Mouse (Mus musculus): ENCODE measurements around the gene Rbmxl1. TPM values are rescaled to one million over a fixed set of nuclear protein-coding genes. Genes with fewer than 3 reads are reported as not detected.
"Not testable (repeated sequence)": the region's sequence is repeated elsewhere in the genome, so short reads cannot be mapped to it uniquely, and the experiment has no call there.

Rbmxl1 gene
- polyA plus RNA-seq, 1 experiment from 2014 or later: 254 TPM

DNA sequence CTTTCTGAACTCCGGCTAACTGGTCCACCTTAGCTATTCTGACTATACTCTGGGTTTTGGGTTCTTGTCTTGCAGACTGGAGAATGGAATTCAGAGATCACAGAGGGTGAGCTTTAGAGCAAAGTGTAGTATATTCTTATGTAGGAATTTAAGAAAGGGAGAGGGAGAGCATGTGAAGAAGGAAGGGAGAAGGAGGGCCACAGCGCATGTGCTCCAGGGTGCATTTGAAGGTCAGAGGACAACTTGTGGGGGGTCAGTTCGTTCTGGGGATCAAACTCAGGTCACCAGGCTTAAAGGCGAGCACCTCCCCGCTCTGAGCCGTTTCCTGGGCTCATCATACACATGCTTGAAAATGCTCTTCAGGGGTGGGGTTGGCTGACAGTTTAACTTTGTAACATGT is 25.3 kb upstream of the Rbmxl1 start:
- no peak overlapping the region for H3K27ac ChIP-seq
- H3K4me2 ChIP-seq: no peak overlapping the region
- WGBS: 73% methylated on average over 6 of the region's 6 CpGs
- H3K27me3 ChIP-seq: no peaks in the 10 kb centered on the region
- H3K4me3 ChIP-seq: no peak overlapping the region
- H3K9ac ChIP-seq: no peak overlapping the region
- H3K9me3 ChIP-seq: no peaks in the 10 kb centered on the region
- ATAC-seq (ENCODE audit: borderline replicate concordance, extremely low read depth, low FRiP score, low TSS enrichment): no peak
- peaks cover 12% of the 10 kb centered on the region for H3K36me3 ChIP-seq
- H3K4me1 ChIP-seq: no peaks in the 10 kb centered on the region

DNA sequence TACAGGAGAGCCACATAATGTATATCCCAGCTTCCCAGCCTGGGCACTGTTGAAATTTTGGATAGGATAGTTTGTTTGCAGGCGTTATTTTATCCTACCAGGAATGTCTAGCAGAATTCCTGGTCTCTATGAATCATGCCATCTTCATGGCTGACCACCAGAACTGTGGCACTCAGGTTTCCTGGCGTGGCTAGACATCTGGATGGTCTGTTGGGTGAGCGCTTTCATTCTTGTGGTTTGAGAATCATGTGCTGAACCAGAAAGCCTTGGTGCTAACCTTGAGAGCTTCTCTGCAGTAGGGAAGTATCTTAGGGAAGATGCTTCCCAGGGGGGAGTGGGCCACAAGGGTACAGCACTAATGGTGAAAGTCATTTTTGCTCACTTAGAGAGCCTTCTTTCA is 6.4 kb upstream of the Rbmxl1 start:
- peaks cover 14% of the 10 kb centered on the region for H3K36me3 ChIP-seq
- ATAC-seq (ENCODE audit: borderline replicate concordance, extremely low read depth, low FRiP score, low TSS enrichment): no peak
- H3K4me3 ChIP-seq: no peak overlapping the region
- no peak overlapping the region for H3K4me2 ChIP-seq
- 90% methylated on average over 3 of the region's 3 CpGs for WGBS
- H3K9me3 ChIP-seq: no peaks in the 10 kb centered on the region
- peaks cover 9% of the 10 kb centered on the region for H3K4me1 ChIP-seq
- H3K9ac ChIP-seq: no peak overlapping the region
- no peaks in the 10 kb centered on the region for H3K27me3 ChIP-seq
- no peak overlapping the region for H3K27ac ChIP-seq

DNA sequence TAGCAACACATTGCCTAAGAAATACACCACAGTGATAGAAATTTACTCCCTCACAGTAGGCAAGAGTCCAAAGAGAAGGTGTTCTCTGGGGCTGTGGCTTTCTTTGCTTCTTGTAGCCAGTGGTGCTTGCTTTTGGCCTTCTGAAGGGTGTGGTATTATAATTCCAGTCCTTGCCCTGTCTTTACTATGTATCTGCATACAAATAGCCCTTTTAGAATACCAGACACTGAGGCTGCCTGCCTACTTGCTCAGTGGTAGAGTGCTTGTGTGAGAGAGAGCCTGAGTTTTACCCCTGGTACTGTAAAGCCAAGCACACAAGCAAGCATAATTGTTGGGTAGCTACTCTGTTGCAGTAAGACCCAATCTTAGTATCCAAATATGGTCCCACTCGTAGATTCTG is 6.0 kb upstream of the Rbmxl1 start:
- Histone ChIP-seq H3K36me3 (peaks cover 14% of the 10 kb centered on the region), H3K9me3 (no peaks in the 10 kb centered on the region)

DNA sequence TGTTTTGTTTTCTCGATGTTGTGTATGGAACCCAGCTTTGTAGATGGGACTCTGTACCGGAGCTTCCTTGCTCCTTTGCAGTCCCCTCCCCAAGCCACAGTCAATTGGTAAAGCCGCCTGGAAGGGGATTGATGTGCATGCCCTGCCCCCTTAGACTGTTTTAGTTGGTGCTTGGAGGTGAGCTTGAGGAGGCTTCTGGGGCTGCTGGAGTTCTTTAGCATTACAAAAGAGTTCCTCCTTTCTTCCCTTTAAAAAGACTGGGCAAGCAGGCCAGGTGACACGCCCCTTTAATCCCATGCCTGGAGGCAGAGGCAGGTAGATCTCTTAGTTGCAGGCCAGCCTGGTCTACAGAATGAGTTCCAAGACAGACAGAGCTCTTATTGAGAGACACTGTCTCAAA is 4.4 kb upstream of the Rbmxl1 start:
- no peak overlapping the region for H3K9ac ChIP-seq
- H3K27me3 ChIP-seq: no peaks in the 10 kb centered on the region
- 87% methylated on average over 4 of the region's 4 CpGs for WGBS
- peaks cover 9% of the 10 kb centered on the region for H3K4me1 ChIP-seq
- peaks cover 13% of the 10 kb centered on the region for H3K36me3 ChIP-seq
- no peaks in the 10 kb centered on the region for H3K9me3 ChIP-seq
- ATAC-seq (ENCODE audit: borderline replicate concordance, extremely low read depth, low FRiP score, low TSS enrichment): no peak
- H3K4me3 ChIP-seq: no peak overlapping the region
- no peak overlapping the region for H3K27ac ChIP-seq
- H3K4me2 ChIP-seq: no peak overlapping the region

More for the DNA sequence above, 6.0 kb upstream of the Rbmxl1 start:
- H3K27ac ChIP-seq: no peak overlapping the region
- H3K9ac ChIP-seq: no peak overlapping the region
- 94% methylated on average over 1 of the region's 1 CpGs for WGBS
- no peak overlapping the region for H3K4me2 ChIP-seq
- peaks cover 9% of the 10 kb centered on the region for H3K4me1 ChIP-seq
- no peak overlapping the region for H3K4me3 ChIP-seq
- H3K27me3 ChIP-seq: no peaks in the 10 kb centered on the region
- no peak for ATAC-seq (ENCODE audit: borderline replicate concordance, extremely low read depth, low FRiP score, low TSS enrichment)

DNA sequence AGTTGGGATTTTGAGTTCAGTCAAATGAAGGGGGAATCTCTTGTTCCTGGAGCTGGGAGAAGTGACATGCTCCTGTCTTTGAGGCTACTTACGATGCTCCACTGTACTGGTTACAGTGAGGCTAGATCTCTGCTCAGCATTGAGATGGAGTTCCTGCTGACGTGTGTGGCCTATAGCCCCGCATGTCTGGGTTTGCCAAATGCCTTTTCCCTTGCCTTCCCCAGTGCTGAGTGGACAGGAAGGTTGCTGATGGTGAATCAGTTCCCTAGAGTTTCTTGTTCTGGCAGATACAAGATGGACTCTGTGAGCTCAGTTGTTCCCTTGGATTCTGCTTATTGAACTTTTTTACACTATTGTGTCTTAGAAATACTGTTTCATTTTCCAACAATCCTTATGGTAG is 2.2 kb upstream of the Rbmxl1 start:
- no peak for ATAC-seq (ENCODE audit: borderline replicate concordance, extremely low read depth, low FRiP score, low TSS enrichment)
- H3K36me3 ChIP-seq: peaks cover 10% of the 10 kb centered on the region
- WGBS: 56% methylated on average over 3 of the region's 3 CpGs
- no peaks in the 10 kb centered on the region for H3K9me3 ChIP-seq
- no peak overlapping the region for H3K27ac ChIP-seq
- H3K9ac ChIP-seq: no peak overlapping the region
- H3K27me3 ChIP-seq: no peaks in the 10 kb centered on the region
- no peak overlapping the region for H3K4me3 ChIP-seq
- peak overlapping the region; percentile 22; the same call in 1 of the 2 replicates for H3K4me2 ChIP-seq
- H3K4me1 ChIP-seq: peaks cover 14% of the 10 kb centered on the region

DNA sequence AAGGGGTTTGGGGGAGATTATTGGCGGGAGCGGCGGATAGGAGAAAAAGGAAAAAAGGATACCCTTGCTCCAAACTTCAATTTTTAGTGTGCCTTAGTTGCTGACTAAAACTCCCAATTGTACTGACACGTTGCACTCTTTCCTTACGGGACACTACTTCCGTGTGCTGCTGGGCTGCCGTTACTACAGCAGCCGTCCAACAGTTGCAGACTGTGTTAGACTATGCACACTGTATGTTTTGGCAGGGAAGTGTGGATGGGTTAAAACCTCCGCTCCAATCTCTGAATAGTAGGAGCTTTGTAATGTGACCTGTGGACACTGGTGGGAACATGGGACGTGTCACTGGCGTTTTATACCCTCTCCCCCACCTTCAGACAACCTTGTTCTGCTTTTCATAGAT is 1.4 kb upstream of the Rbmxl1 start:
- no peaks in the 10 kb centered on the region for H3K9me3 ChIP-seq
- ATAC-seq (ENCODE audit: borderline replicate concordance, extremely low read depth, low FRiP score, low TSS enrichment): no peak
- under 1% methylated on average over 11 of the region's 11 CpGs for WGBS
- peak overlapping the region; percentile 96 for H3K27ac ChIP-seq
- H3K9ac ChIP-seq: peak overlapping the region; percentile 99
- peak overlapping the region; percentile 95 for H3K4me3 ChIP-seq
- H3K4me1 ChIP-seq: peaks cover 14% of the 10 kb centered on the region
- peaks cover 9% of the 10 kb centered on the region; the same call in 1 of the 2 replicates for H3K36me3 ChIP-seq
- H3K4me2 ChIP-seq: peak overlapping the region; percentile 96
- no peaks in the 10 kb centered on the region for H3K27me3 ChIP-seq

DNA sequence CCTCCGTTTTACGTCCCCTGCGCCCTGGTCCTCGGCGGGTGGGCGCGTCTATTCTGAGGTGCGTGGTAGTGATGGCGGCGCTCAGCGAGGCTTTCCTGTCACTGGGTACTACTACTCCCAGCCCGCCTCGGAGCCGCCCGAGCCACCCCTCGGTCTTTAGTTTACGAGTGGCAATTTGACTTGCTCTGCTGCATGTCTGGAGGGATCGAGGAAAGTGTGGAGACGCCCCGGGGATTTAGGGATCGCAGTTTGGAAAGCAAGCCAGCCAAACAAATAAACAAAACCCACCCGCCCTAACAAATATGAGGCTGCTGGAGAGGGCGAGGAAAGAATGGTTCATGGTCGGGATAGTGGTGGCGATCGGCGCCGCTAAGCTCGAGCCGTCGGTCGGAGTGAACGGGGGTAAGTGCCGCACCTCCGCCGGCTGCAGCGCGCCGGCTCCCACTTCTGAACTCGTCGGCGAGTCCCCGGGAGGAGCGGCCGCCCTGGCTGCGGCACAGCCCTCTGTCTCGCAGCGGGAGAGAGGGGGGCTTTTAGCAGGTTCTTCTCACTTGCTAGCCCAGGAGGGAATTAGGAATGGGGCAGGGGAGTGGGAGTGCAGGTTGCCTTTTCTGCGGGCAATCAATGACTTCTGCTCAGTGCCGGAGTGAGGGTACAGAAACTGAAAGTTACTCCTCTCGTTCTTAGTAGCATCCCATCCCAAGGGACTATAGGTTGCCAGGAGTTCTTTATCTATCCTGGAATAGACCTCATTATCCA is 754 bp upstream of the Rbmxl1 start, which contains the start of gene Slc10a7:
Slc10a7 (plus strand) TSS at position 74 of the 759 bp plus-strand sequence.
- H3K27me3 ChIP-seq: no peaks in the 10 kb centered on the region
- peak; percentile 96 for ATAC-seq (ENCODE audit: borderline replicate concordance, extremely low read depth, low FRiP score, low TSS enrichment)
- no peaks in the 10 kb centered on the region for H3K9me3 ChIP-seq
- peaks cover 16% of the 10 kb centered on the region for H3K36me3 ChIP-seq
- peaks cover 14% of the 10 kb centered on the region for H3K4me1 ChIP-seq
- peak within 1 kb of the TSS; percentile 96 for H3K4me2 ChIP-seq
- under 1% methylated on average over 51 of the region's 51 CpGs for WGBS
- peak within 1 kb of the TSS; percentile 99 for H3K9ac ChIP-seq
- peak within 1 kb of the TSS; percentile 96 for H3K27ac ChIP-seq
- H3K4me3 ChIP-seq: peak within 1 kb of the TSS; percentile 95

DNA sequence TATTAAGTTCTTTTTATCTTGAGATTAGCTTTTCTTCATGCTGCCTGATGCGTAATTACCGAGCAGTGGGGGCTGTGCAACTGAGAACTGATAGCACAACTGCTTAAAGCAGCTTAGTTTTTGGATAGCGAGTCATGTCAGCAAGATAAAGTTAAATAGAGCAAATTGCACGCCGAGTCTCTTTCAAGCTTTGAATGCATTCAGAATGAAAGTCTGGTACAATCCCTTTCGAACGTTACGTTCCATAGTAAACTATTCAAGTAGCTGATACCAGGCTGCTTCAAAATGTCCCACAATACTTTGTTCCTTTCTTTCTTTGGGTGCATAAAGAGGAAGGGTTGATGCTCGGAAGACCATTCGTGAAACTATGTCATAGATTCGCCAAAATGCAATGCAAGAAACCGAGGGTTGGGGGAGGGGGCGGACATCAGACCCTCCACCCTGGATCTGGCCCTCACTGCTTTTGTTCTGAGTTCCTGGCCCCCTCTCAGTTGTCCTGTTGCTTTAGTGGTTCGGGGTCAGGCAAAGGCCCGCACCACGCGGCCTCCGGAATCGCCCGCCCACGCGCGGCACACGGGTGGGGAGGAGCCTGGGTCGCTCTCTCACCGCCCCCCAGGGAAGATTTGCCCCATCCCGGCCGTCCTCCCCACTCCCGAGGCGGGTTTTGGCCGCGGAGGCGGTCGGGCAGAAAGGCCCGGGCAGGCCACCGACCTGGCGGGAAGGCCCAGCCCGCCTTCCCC is 549 bp downstream of the Rbmxl1 start:
- Histone ChIP-seq H3K4me3 (peak overlapping the region; percentile 95), H3K36me3 (peaks cover 28% of the 10 kb centered on the region)
- ATAC-seq (ENCODE audit: borderline replicate concordance, extremely low read depth, low FRiP score, low TSS enrichment): peak; percentile 28; the same call in 1 of the 2 replicates

DNA sequence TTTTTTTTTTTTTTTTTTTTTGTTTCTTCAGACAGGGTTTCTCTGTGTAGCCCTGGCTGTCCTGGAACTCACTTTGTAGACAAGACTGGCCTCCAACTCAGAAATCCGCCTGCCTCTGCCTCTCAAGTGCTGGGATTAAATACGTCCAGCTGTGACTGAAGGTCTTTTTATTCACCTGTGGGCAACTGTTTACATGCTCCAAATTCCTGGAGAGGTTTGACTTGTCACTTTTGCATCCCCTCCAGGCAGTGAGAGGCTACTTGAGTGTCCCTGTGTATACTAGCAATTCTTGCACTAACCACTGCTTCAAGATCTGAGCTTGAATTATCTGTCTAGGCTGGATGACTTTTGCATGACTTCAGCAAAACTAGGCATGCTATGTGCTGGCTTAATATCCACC is 6.0 kb downstream of the Rbmxl1 start:
- H3K27me3 ChIP-seq: no peaks in the 10 kb centered on the region
- H3K9ac ChIP-seq: no peak overlapping the region
- no peak overlapping the region for H3K4me3 ChIP-seq
- H3K4me2 ChIP-seq: no peak overlapping the region
- H3K27ac ChIP-seq: no peak overlapping the region
- WGBS: 40% methylated on average over 2 of the region's 2 CpGs
- H3K4me1 ChIP-seq: peaks cover 5% of the 10 kb centered on the region; the same call in 1 of the 2 replicates
- no peak for ATAC-seq (ENCODE audit: borderline replicate concordance, extremely low read depth, low FRiP score, low TSS enrichment)
- H3K9me3 ChIP-seq: no peaks in the 10 kb centered on the region
- H3K36me3 ChIP-seq: peaks cover 32% of the 10 kb centered on the region

More for the DNA sequence above, 549 bp downstream of the Rbmxl1 start:
- peak overlapping the region; percentile 96 for H3K4me2 ChIP-seq
- peak overlapping the region; percentile 96 for H3K27ac ChIP-seq
- peak overlapping the region; percentile 99 for H3K9ac ChIP-seq
- WGBS: under 1% methylated on average over 38 of the region's 38 CpGs
- peaks cover 14% of the 10 kb centered on the region for H3K4me1 ChIP-seq
- no peaks in the 10 kb centered on the region for H3K9me3 ChIP-seq
- H3K27me3 ChIP-seq: no peaks in the 10 kb centered on the region

DNA sequence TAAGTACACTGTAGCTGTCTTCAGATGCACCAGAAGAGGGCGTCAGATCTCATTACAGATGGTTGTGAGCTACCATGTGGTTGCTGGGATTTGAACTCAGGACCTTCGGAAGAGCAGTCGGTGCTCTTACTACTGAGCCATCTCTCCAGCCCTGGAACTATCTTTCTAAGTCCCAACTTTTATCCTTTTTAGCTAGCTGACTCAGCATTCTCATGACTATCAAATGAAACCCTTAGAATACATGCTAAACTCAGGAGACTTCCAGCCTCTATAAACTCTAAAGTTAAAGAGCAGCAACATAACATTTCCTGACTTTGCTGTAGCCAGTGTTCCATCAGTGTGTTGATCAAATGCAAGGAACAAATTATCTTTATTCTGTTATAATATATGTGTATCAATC is 12.4 kb downstream of the Rbmxl1 start:
- not testable (repeated sequence) for H3K27ac ChIP-seq; H3K4me1 ChIP-seq; H3K4me3 ChIP-seq; H3K36me3 ChIP-seq; H3K4me2 ChIP-seq; ATAC-seq (ENCODE audit: borderline replicate concordance, extremely low read depth, low FRiP score, low TSS enrichment); H3K9me3 ChIP-seq; H3K27me3 ChIP-seq; H3K9ac ChIP-seq
- 91% methylated on average over 3 of the region's 3 CpGs for WGBS

DNA sequence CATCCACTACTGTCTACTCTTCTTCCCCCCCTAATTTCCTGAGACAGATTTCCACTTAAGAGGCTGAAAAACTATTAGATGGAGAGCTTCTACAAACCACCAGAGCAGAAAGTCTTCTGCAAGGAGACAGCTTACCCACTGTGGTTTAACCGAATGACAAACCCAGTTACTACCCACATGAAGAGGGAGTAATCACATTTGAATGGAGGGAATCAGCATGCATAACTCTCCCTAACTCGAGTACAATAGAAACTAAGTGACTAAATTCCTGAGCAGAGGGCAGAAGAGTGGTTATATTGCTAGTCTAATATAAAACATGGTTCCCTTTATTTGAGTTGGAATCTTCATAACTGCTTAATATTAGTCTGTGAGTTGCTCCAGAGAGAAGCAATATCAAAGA is 15.7 kb downstream of the Rbmxl1 start:
- H3K27ac ChIP-seq: no peak overlapping the region
- H3K27me3 ChIP-seq: no peaks in the 10 kb centered on the region
- 47% methylated on average over 2 of the region's 2 CpGs for WGBS
- H3K4me2 ChIP-seq: no peak overlapping the region
- H3K9me3 ChIP-seq: no peaks in the 10 kb centered on the region
- no peak overlapping the region for H3K4me3 ChIP-seq
- no peaks in the 10 kb centered on the region for H3K36me3 ChIP-seq
- no peak overlapping the region for H3K9ac ChIP-seq
- H3K4me1 ChIP-seq: no peaks in the 10 kb centered on the region
- ATAC-seq (ENCODE audit: borderline replicate concordance, extremely low read depth, low FRiP score, low TSS enrichment): no peak

DNA sequence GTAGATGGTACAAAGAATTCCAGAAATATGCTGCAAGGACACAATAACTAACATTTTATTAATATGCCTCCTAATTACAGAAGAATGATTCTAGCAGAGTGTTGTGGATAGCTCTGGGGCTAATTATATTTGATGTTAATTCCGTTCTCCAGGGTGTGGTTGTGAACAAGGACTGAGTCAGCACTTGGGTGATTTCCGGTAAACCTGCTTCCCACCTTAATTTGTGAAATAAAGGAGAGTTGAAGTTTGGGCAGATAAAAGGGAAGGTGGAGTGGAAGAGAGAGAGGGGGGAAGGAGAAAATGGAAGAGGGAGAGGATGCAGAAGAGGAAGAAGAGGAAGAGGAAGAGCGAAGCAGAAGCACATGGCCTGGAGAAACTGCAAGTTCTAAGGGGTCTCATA is 19.0 kb downstream of the Rbmxl1 start:
- Histone ChIP-seq H3K4me2 (no peak overlapping the region), H3K9ac (no peak overlapping the region), H3K9me3 (no peaks in the 10 kb centered on the region), H3K4me3 (no peak overlapping the region), H3K27ac (no peak overlapping the region), H3K27me3 (no peaks in the 10 kb centered on the region), H3K36me3 (no peaks in the 10 kb centered on the region), H3K4me1 (no peaks in the 10 kb centered on the region)
- 86% methylated on average over 3 of the region's 3 CpGs for WGBS
- no peak for ATAC-seq (ENCODE audit: borderline replicate concordance, extremely low read depth, low FRiP score, low TSS enrichment)

All from lung, embryonic 15.5 days (tissue).